Mouse (Mus musculus) small intestine, adult 2 months (tissue): ENCODE measurements around the gene Tmem176a. TPM values are rescaled to one million over a fixed set of nuclear protein-coding genes. Genes with fewer than 3 reads are reported as not detected.
"Not testable (repeated sequence)": the region's sequence is repeated elsewhere in the genome, so short reads cannot be mapped to it uniquely, and the experiment has no call there.

Source experiments
- H3K27ac ChIP-seq: fragments of 200-500 bp; 2 replicates; pipeline ENCODE4 v1.5.1; 2012; ENCODE audit warnings: low read depth, low read length, control low read depth, inconsistent platforms; ENCODE audit not compliant: insufficient read depth
- H3K27me3 ChIP-seq: fragments of 200-500 bp; 2 replicates; pipeline ENCODE4 v1.6.1; 2012; ENCODE audit warnings: mild to moderate bottlenecking, moderate library complexity, low read length, inconsistent platforms; ENCODE audit not compliant: control insufficient read depth, insufficient read depth
- H3K36me3 ChIP-seq: fragments of 200-500 bp; 2 replicates; pipeline ENCODE4 v1.6.1; 2012; ENCODE audit warnings: mild to moderate bottlenecking, low read length, control low read depth, inconsistent platforms; ENCODE audit not compliant: control insufficient read depth, insufficient read depth
- H3K4me1 ChIP-seq: fragments of 200-500 bp; 2 replicates; pipeline ENCODE4 v1.6.1; 2012; ENCODE audit warnings: low read length, inconsistent platforms, mixed read lengths; ENCODE audit not compliant: control insufficient read depth, insufficient read depth, insufficient read length
- H3K4me3 ChIP-seq: fragments of 200-500 bp; 2 replicates; pipeline ENCODE4 v1.5.1; 2012; ENCODE audit warnings: low read depth, mild to moderate bottlenecking, control low read depth, inconsistent platforms, low read length, moderate library complexity
- CTCF ChIP-seq: fragments of 200-500 bp; IDR thresholded peaks from 2 replicates; pipeline ENCODE4 v1.5.1; 2012; ENCODE audit warnings: low read depth, mild to moderate bottlenecking, control low read depth, inconsistent platforms, low read length, moderate library complexity, mixed read lengths; ENCODE audit not compliant: insufficient replicate concordance, insufficient read length; ENCODE audit errors: extremely low read depth
- POLR2A ChIP-seq: fragments of 200-500 bp; IDR thresholded peaks from 2 replicates; pipeline ENCODE4 v1.6.1; 2012; ENCODE audit warnings: low read depth, mild to moderate bottlenecking, control low read depth, inconsistent platforms, low read length, moderate library complexity
- WGBS: fragments of 180-500 bp; shearing (Covaris S2); methylation state at CpG from one replicate; pipeline ENCODE4 v1.1.7; 2018; 5-methylcytosine and 5-hydroxymethylcytosine counted together
- polyA plus RNA-seq: library from polyadenylated mRNA; depleted of rRNA; stranded (reverse); fragments of >200 nt; gene quantifications from 2 replicates; pipeline ENCODE4 v1.2.3, GENCODE M21; 2012

Tmem176a gene
- polyA plus RNA-seq, 1 experiment: 84.3 TPM

GRCm38 (mm10) chr6:48860851-48861250, 20.1 kb downstream of the Tmem176a start:
- TF ChIP-seq CTCF (no peak), POLR2A (no peak)
- H3K4me3 ChIP-seq: no peak overlapping the region
- no peaks in the 10 kb centered on the region for H3K27me3 ChIP-seq
- peak overlapping the region; percentile 30; the same call in 1 of the 2 replicates for H3K27ac ChIP-seq
- peaks cover 18% of the 10 kb centered on the region for H3K4me1 ChIP-seq
- no peaks in the 10 kb centered on the region for H3K36me3 ChIP-seq
- WGBS: 97% methylated on average over 1 of the region's 1 CpGs

- Histone ChIP-seq H3K27ac (peak overlapping the region; percentile 2; the same call in 1 of the 2 replicates), H3K36me3 (no peaks in the 10 kb centered on the region), H3K27me3 (no peaks in the 10 kb centered on the region), H3K4me3 (no peak overlapping the region), H3K4me1 (peaks cover 18% of the 10 kb centered on the region)
- TF ChIP-seq POLR2A: no peak; the same call in 1 of the 2 replicates
- no peak for TF ChIP-seq CTCF
- WGBS: 88% methylated on average over 12 of the region's 12 CpGs
These were observed 21.0 kb downstream of the Tmem176a start for GRCm38 (mm10) chr6:48861616-48862280.

GRCm38 (mm10) chr6:48862816-48863215, 22.1 kb downstream of the Tmem176a start:
- Histone ChIP-seq H3K27ac (peak overlapping the region; percentile 13; the same call in 1 of the 2 replicates), H3K36me3 (no peaks in the 10 kb centered on the region), H3K4me3 (no peak overlapping the region), H3K27me3 (no peaks in the 10 kb centered on the region), H3K4me1 (peaks cover 18% of the 10 kb centered on the region)
- TF ChIP-seq CTCF: no peak
- no peak for TF ChIP-seq POLR2A
- 59% methylated on average over 4 of the region's 4 CpGs for WGBS

GRCm38 (mm10) chr6:48863488-48863887, 22.8 kb downstream of the Tmem176a start:
- TF ChIP-seq POLR2A: no peak
- no peak for TF ChIP-seq CTCF
- Histone ChIP-seq H3K27ac (peak overlapping the region; percentile 47), H3K4me3 (no peak overlapping the region), H3K36me3 (no peaks in the 10 kb centered on the region), H3K4me1 (peaks cover 18% of the 10 kb centered on the region), H3K27me3 (no peaks in the 10 kb centered on the region)
- 49% methylated on average over 7 of the region's 7 CpGs for WGBS

GRCm38 (mm10) chr6:48864181-48864580, 23.5 kb downstream of the Tmem176a start:
- H3K36me3 ChIP-seq: no peaks in the 10 kb centered on the region
- TF ChIP-seq POLR2A (no peak), CTCF (no peak)
- WGBS: 54% methylated on average over 3 of the region's 3 CpGs
- H3K27me3 ChIP-seq: no peaks in the 10 kb centered on the region
- no peak overlapping the region for H3K4me3 ChIP-seq
- H3K27ac ChIP-seq: peak overlapping the region; percentile 96
- H3K4me1 ChIP-seq: peaks cover 23% of the 10 kb centered on the region

- no peak for TF ChIP-seq POLR2A
- 0 out of 2 replicates have a peak, but pooled peaks have one; percentile 10 for TF ChIP-seq CTCF
- no peaks in the 10 kb centered on the region for H3K27me3 ChIP-seq
- peaks cover 27% of the 10 kb centered on the region for H3K4me1 ChIP-seq
- H3K36me3 ChIP-seq: no peaks in the 10 kb centered on the region
- H3K27ac ChIP-seq: peak overlapping the region; percentile 96
- WGBS: 23% methylated on average over 3 of the region's 3 CpGs
- no peak overlapping the region for H3K4me3 ChIP-seq
These were observed 24.0 kb downstream of the Tmem176a start for GRCm38 (mm10) chr6:48864723-48865122.

GRCm38 (mm10) chr6:48865152-48865745, 24.5 kb downstream of the Tmem176a start:
- H3K27me3 ChIP-seq: no peaks in the 10 kb centered on the region
- WGBS: 35% methylated on average over 1 of the region's 1 CpGs
- no peak overlapping the region for H3K4me3 ChIP-seq
- no peaks in the 10 kb centered on the region for H3K36me3 ChIP-seq
- TF ChIP-seq POLR2A (no peak), CTCF (no peak)
- peaks cover 30% of the 10 kb centered on the region for H3K4me1 ChIP-seq
- peak overlapping the region; percentile 96 for H3K27ac ChIP-seq

- H3K27ac ChIP-seq, H3K36me3 ChIP-seq, H3K27me3 ChIP-seq, H3K4me3 ChIP-seq: not testable (repeated sequence)
- peaks cover 29% of the 10 kb centered on the region for H3K4me1 ChIP-seq
- WGBS: 37% methylated on average over 1 of the region's 1 CpGs
These were observed 25.7 kb downstream of the Tmem176a start for GRCm38 (mm10) chr6:48866355-48866950.
